Mouse (Mus musculus): ENCODE measurements around the gene Rasl2-9. TPM values are rescaled to one million over a fixed set of nuclear protein-coding genes. Genes with fewer than 3 reads are reported as not detected.
A peak's percentile ranks its signal among the peaks of the same experiment; 100 is the strongest.
"Not testable (repeated sequence)": the region's sequence is repeated elsewhere in the genome, so short reads cannot be mapped to it uniquely, and the experiment has no call there.

Rasl2-9 gene
- polyA plus RNA-seq, 2 experiments = 0.28 to 0.38 TPM

DNA sequence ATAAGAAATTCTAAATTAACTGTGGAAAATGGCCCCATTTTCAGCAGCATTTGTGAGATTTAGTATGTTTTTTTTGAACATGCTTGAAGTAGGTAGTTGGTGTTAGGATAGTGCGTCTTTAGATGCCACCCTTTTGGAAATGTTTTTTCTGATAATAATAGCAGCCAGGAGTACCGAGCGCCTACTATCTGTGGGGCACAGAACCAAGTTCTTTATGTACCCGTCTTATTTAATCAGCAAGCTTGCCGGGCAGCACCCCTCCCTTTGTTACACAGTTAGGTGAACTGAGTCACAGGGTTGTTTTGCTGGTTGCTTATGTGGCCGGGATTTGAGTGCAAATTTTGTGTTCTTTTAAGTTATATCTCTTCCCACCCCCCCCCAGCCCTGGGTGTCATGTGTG lies 44.5 kb downstream of the Rasl2-9 start:
- Histone ChIP-seq H3K36me3 (replicated peaks; ENCODE audit: control insufficient read depth, insufficient read depth, low read depth) (peaks cover 62% of the 10 kb centered on the region), H3K27ac (peak overlapping the region; percentile 92), H3K4me2 (ENCODE audit: low read depth) (peak overlapping the region; percentile 92), H3K4me1 (replicated peaks; ENCODE audit: control insufficient read depth in 2 of 2, insufficient read depth in 2 of 2, low read length in 1 of 2) (peaks cover 18 to 29% of the 10 kb centered on the region in 2 experiments), H3K9me3 (ENCODE audit: control insufficient read depth, low read length) (no peaks in the 10 kb centered on the region), H3K27me3 (ENCODE audit: control insufficient read depth, insufficient read depth, low read length) (no peaks in the 10 kb centered on the region), H3K9ac (replicated peaks) (peak overlapping the region; percentile 92), H3K4me3 (ENCODE audit: insufficient read depth in 1 of 2, low read depth in 2 of 2, low read length in 2 of 2) (peak overlapping the region; percentile 90 to 100)
- 7% methylated on average over 6 of the region's 6 CpGs for WGBS (ENCODE audit: insufficient replicate concordance)
- DNase-seq (ENCODE audit: low read depth in 3 of 3, low spot score in 3 of 3) (peak; percentile 66 to 71 (median 71)), ATAC-seq (ENCODE audit: insufficient read depth) (peak; percentile 47)
- TF ChIP-seq CTCF (IDR thresholded peaks at IDR 0.05; ENCODE audit: low read depth) (peak; percentile 27; the same call in 1 of the 2 replicates), EP300 (IDR thresholded peaks at IDR 0.05; ENCODE audit: low read depth) (peak; percentile 63)

DNA sequence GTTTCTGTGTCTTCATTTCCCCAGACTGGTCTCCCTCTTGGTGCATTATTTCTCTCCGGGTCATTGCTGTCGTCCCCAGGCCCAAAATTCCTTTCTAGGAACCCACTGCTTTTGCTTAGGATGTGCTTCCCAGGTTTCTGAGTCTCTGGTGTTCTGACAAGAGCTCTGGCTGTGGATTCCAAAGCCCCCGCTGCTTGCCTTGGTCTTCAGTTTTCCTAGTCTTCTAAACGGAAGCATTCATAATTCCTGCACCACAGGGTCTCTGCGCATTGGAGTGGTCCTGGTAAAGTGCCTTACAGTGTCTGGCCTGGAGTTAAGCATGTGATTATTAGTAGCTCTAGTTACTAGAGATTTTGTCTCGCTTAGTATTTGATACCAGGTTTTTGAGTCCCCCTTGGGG lies 44.9 kb downstream of the Rasl2-9 start:
- TF ChIP-seq EP300 (IDR thresholded peaks at IDR 0.05; ENCODE audit: low read depth) = no peak
- no peak for TF ChIP-seq CTCF (IDR thresholded peaks at IDR 0.05; ENCODE audit: low read depth)
- WGBS (ENCODE audit: insufficient replicate concordance) = 5% methylated on average over 6 of the region's 6 CpGs
- Histone ChIP-seq H3K4me3 (ENCODE audit: insufficient read depth in 1 of 2, low read depth in 2 of 2, low read length in 2 of 2) (peak overlapping the region; percentile 90 to 100), H3K9ac (replicated peaks) (peak overlapping the region; percentile 92), H3K27ac (peak overlapping the region; percentile 92), H3K4me2 (ENCODE audit: low read depth) (peak overlapping the region; percentile 92), H3K9me3 (ENCODE audit: control insufficient read depth, low read length) (no peaks in the 10 kb centered on the region), H3K27me3 (ENCODE audit: control insufficient read depth, insufficient read depth, low read length) (no peaks in the 10 kb centered on the region), H3K4me1 (replicated peaks; ENCODE audit: control insufficient read depth in 2 of 2, insufficient read depth in 2 of 2, low read length in 1 of 2) (peaks cover 19 to 33% of the 10 kb centered on the region in 2 experiments), H3K36me3 (replicated peaks; ENCODE audit: control insufficient read depth, insufficient read depth, low read depth) (peaks cover 61% of the 10 kb centered on the region)
- DNase-seq (ENCODE audit: low read depth in 3 of 3, low spot score in 3 of 3) (no peak), ATAC-seq (ENCODE audit: insufficient read depth) (no peak)

DNA sequence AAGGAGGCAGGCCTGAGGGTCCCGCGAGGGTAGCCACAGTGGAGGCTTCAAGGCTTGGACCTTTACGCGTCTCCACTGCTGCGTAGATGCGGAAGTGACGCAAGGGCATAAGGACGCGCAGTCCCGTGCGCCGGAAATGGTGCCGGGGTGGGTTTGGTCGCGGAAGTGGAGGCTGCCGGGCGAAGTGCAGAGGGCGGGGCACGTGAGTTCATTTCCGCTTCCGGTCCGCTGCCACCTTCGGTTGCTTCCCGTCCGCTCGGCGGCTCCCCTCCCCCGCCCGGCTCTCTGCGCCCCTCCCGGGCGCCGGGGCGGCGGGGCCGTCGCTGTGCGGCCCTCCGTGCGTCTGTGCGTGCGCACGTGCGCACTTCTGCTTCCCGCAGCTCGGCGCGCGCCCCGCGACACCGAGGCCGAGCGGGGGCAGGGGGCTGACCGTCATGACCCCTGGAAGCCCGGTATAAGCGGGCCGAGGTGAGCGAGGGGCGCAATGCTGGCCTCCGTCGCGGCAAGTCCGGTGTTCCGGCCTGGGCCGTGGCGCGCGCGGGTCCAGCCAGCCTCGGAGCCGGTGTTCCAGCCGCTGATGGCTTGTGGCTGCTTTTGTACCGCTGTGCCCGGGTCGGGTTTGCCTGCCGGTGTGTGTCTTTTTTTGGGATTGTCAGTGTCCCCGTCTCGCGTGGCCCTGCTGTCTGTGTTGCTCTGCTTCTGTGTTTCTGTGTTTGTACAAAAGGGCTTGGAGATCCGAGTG lies 45.6 kb downstream of the Rasl2-9 start, which contains the start of gene Epn1:
Gene Epn1 (plus strand): TSS at position 226 of the 742 bp plus-strand sequence.
- peak; percentile 89 to 92 (median 90) for DNase-seq (ENCODE audit: low read depth in 3 of 3, low spot score in 3 of 3)
- Histone ChIP-seq H3K4me3 (ENCODE audit: insufficient read depth in 1 of 2, low read depth in 2 of 2, low read length in 2 of 2) (peak within 1 kb of the TSS; percentile 90 to 100), H3K36me3 (replicated peaks; ENCODE audit: control insufficient read depth, insufficient read depth, low read depth) (peaks cover 60% of the 10 kb centered on the region), H3K27ac (peak within 1 kb of the TSS; percentile 92), H3K9ac (replicated peaks) (peak within 1 kb of the TSS; percentile 92), H3K4me1 (replicated peaks; ENCODE audit: control insufficient read depth in 2 of 2, insufficient read depth in 2 of 2, low read length in 1 of 2) (peaks cover 19 to 34% of the 10 kb centered on the region in 2 experiments), H3K4me2 (ENCODE audit: low read depth) (peak within 1 kb of the TSS; percentile 92), H3K27me3 (ENCODE audit: control insufficient read depth, insufficient read depth, low read length) (no peaks in the 10 kb centered on the region), H3K9me3 (ENCODE audit: control insufficient read depth, low read length) (no peaks in the 10 kb centered on the region)
- 0% methylated on average over 68 of the region's 81 CpGs for WGBS (ENCODE audit: insufficient replicate concordance)
- TF ChIP-seq CTCF (IDR thresholded peaks at IDR 0.05; ENCODE audit: low read depth) (0 out of 2 replicates have a peak, but pooled peaks have one; percentile 2), EP300 (IDR thresholded peaks at IDR 0.05; ENCODE audit: low read depth) (no peak)
- ATAC-seq (ENCODE audit: insufficient read depth) = peak; percentile 86

DNA sequence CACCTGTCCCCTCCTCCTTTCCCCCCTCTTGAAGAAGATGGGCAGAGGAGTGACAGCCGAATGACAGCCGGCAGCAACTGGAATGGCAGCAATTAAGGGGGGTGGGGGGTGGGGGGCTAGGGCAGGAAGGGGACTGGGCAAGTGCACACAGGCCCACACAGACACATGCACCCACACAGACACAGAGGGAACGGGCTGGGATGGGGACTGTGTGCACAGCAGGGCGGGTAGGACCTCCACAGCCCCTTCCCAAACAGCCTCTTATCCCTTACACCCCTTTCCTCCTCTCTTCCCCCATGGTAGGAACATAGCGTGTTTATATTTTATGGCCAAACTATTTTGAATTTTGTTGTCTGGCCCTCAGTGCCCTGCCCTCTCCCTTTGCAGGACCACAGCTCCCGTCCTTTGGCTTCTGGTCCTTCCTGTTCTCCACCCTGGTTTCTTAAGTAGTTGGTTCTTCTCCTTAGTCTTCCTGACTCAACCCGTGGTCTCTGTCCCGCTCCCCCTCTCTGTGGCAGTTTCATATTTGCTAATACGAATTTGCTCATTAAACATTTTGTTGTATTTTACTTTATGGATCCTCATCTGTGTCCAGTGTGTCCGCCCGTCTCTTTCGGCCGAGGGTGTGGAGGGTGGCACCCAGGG lies 46.3 kb downstream of the Rasl2-9 start:
- not testable (repeated sequence) for DNase-seq (ENCODE audit: low read depth in 3 of 3, low spot score in 3 of 3); H3K9me3 ChIP-seq (ENCODE audit: control insufficient read depth, low read length); H3K27me3 ChIP-seq (ENCODE audit: control insufficient read depth, insufficient read depth, low read length)
- H3K4me1 ChIP-seq (replicated peaks; ENCODE audit: control insufficient read depth in 2 of 2, insufficient read depth in 2 of 2, low read length in 1 of 2) = peaks cover 21 to 36% of the 10 kb centered on the region in 2 experiments
- ATAC-seq (ENCODE audit: insufficient read depth) = peak; percentile 0; the same call in 1 of the 2 replicates
- peak overlapping the region; percentile 92 for H3K9ac ChIP-seq (replicated peaks)
- peak overlapping the region; percentile 54 to 90 for H3K4me3 ChIP-seq (ENCODE audit: insufficient read depth in 1 of 2, low read depth in 2 of 2, low read length in 2 of 2)
- H3K27ac ChIP-seq = peak overlapping the region; percentile 63
- peak overlapping the region; percentile 92 for H3K4me2 ChIP-seq (ENCODE audit: low read depth)
- H3K36me3 ChIP-seq (replicated peaks; ENCODE audit: control insufficient read depth, insufficient read depth, low read depth) = peaks cover 61% of the 10 kb centered on the region
- 34% methylated on average over 9 of the region's 13 CpGs for WGBS (ENCODE audit: insufficient replicate concordance)

DNA sequence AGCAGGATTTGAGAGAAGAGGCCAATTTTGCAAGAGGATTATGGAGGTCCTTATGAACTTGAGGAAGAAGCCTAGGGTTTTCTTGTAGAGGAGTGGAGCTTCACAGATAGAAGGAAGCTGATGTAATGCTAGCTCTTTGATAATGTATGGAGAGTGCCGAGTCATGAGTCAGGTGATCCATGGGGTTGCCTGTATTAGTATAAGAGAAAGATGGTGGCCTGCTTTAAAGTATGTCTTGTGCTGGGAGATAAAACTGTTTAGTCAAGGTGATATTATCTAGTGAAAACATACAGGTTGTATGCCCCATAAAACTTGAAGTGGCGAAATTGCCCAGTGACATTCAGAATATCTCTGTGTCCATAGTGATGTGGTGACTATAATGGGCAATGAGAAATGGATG lies 48.8 kb downstream of the Rasl2-9 start:
- DNase-seq (ENCODE audit: low read depth in 3 of 3, low spot score in 3 of 3) = peak; percentile 50 to 60 (median 59)
- no peaks in the 10 kb centered on the region for H3K9me3 ChIP-seq (ENCODE audit: control insufficient read depth, low read length)
- no peaks in the 10 kb centered on the region for H3K27me3 ChIP-seq (ENCODE audit: control insufficient read depth, insufficient read depth, low read length)
- 0 out of 2 replicates have a peak, but pooled peaks have one; percentile 15 for ATAC-seq (ENCODE audit: insufficient read depth)
- no peak overlapping the region; the same call in 1 of the 2 replicates for H3K9ac ChIP-seq (replicated peaks)
- H3K36me3 ChIP-seq (replicated peaks; ENCODE audit: control insufficient read depth, insufficient read depth, low read depth) = peaks cover 67% of the 10 kb centered on the region
- TF ChIP-seq EP300 (IDR thresholded peaks at IDR 0.05; ENCODE audit: low read depth) (peak; percentile 54; the same call in 1 of the 2 replicates), CTCF (IDR thresholded peaks at IDR 0.05; ENCODE audit: low read depth) (no peak)
- peak overlapping the region; percentile 87 for H3K27ac ChIP-seq
- WGBS (ENCODE audit: insufficient replicate concordance) = 35% methylated on average over 2 of the region's 2 CpGs
- H3K4me3 ChIP-seq (ENCODE audit: insufficient read depth in 1 of 2, low read depth in 2 of 2, low read length in 2 of 2) = no peak overlapping the region
- H3K4me2 ChIP-seq (ENCODE audit: low read depth) = peak overlapping the region; percentile 38
- H3K4me1 ChIP-seq (replicated peaks; ENCODE audit: control insufficient read depth in 2 of 2, insufficient read depth in 2 of 2, low read length in 1 of 2) = peaks cover 39 to 50% of the 10 kb centered on the region in 2 experiments
